In genomic region chr2:132607141-132608093, GRCm38 (mm10) we compare ENCODE assay signal across 9 mouse cellular contexts. TPM values are rescaled to one million over a fixed set of nuclear protein-coding genes. Genes with fewer than 3 reads are reported as not detected.
DNase-seq lines count a peak whose midpoint lies in the region; TF ChIP-seq lines count a peak whose summit lies in the region.
"Had no signal": no experiment of that assay in that cellular context is flagged by ENCODE, and none has a peak within 500 bp of the region (broad histone marks: within the 10 kb centered on the region; RNA-seq: fewer than 3 reads in every experiment).

No protein-coding gene starts in this region.

- peaks cover 12% of the 10 kb centered on the region for H3K4me1 ChIP-seq in heart, embryonic 10.5 days

- DNase-seq in left cerebral cortex, adult 11 months (ENCODE audit: low spot score) = peak; percentile 72
- no peak for DNase-seq in left cerebral cortex, postnatal 4 days
- peak; percentile 92 for DNase-seq in brain, adult 2 months (ENCODE audit: low read depth, low spot score)
- DNase-seq in heart, embryonic 10.5 days (ENCODE audit: low spot score) = no peak
- peak; percentile 42 to 45 for DNase-seq in left cerebral cortex, adult 2 months (ENCODE audit: extremely low spot score in 1 of 2, low spot score in 2 of 2)
- peak; percentile 78 to 82 for DNase-seq in natural killer cell, adult 2 months (ENCODE audit: low spot score in 2 of 2)
- DNase-seq in thymus, postnatal 25 days = peak; percentile 71
- DNase-seq in gastrocnemius, postnatal 4 days (ENCODE audit: low spot score in 2 of 2) = no peak

- H3K27me3 ChIP-seq in heart, embryonic 10.5 days (ENCODE audit: insufficient read depth, poor library complexity, severe bottlenecking) = no peaks in the 10 kb centered on the region

- WGBS in heart, embryonic 10.5 days = 39% methylated on average over 10 of the region's 10 CpGs

- intact Hi-C loops in left cerebral cortex, postnatal 4 days (cut with DNase I) = loop anchor here (10.0 kb wide), 1 partner anchor 77 kb away; the partner anchor contains the start of gene Shld1
- intact Hi-C loops in left cerebral cortex, adult 2 months (cut with DNase I) = loop anchor here (1.0 to 2.0 kb wide), 2 partner anchors 29 to 81 kb away; no protein-coding TSS in a partner anchor

- H3K27ac ChIP-seq in heart, embryonic 10.5 days = peak overlapping the region; percentile 57
- H3K27ac ChIP-seq in left cerebral cortex, adult 2 months = peak overlapping the region; percentile 82

- no peaks in the 10 kb centered on the region for H3K36me3 ChIP-seq in heart, embryonic 10.5 days

- H3K9me3 ChIP-seq in heart, embryonic 10.5 days = no peaks in the 10 kb centered on the region

- no peak for TF ChIP-seq CTCF in left cerebral cortex, adult 2 months (IDR thresholded peaks at IDR 0.05)

- H3K4me3 ChIP-seq in heart, embryonic 10.5 days = no peak overlapping the region
- no peak overlapping the region for H3K4me3 ChIP-seq in left cerebral cortex, adult 2 months
- H3K4me3 ChIP-seq: erythroblast, embryonic 14.5 days had no signal

RNA-seq across cellular contexts. Expression of gene Gpcpd1, which starts 19.9 kb away (rescaled TPM):
- total RNA-seq in left cerebral cortex, postnatal 4 days (2021) = 10 to 100 TPM; 75.4 to 80.9 TPM
- polyA plus RNA-seq in heart, embryonic 10.5 days (2016; fragmentation: Nextera tagmentation; extraction: Ambion mirVana) = 28.0 and 32.6 TPM in 2 replicates
- total RNA-seq in left cerebral cortex, adult 2 months (2021) = 10 to 100 TPM; 74.2 to 86.0 TPM
- total RNA-seq in gastrocnemius, postnatal 4 days (2021) = 10 to 100 TPM; 47.9 to 59.3 TPM

Comparison
In these comparisons a context has a peak if more than half of its experiments do, and no peak if none do; other contexts are left out.
1. DNase-seq: peak in left cerebral cortex, adult 11 months (single experiment), brain, adult 2 months (single experiment), left cerebral cortex, adult 2 months (2 of 2), natural killer cell, adult 2 months (2 of 2) and thymus, postnatal 25 days (single experiment); none in left cerebral cortex, postnatal 4 days (single experiment), heart, embryonic 10.5 days (single experiment) and gastrocnemius, postnatal 4 days (0 of 2).